Mouse (Mus musculus) adrenal gland, postnatal 36 days (tissue): Measurements from ENCODE around the gene Tec. TPM values are rescaled to one million over a fixed set of nuclear protein-coding genes. Genes with fewer than 3 reads are reported as not detected.
A peak's percentile ranks its signal among the peaks of the same experiment; 100 is the strongest.

ENCODE experiments used
- DNase-seq, 2 experiments: peaks; one replicate each; pipeline ENCODE4 v3.0.0; 2021; ENCODE audit warnings: mixed read lengths in 1 of 2
- total RNA-seq, 2 experiments: library from RNA; stranded (reverse); gene quantifications; 2 replicates each; pipeline ENCODE4 v1.2.3; 2021

Gene Tec
- total RNA-seq, 2 experiments from 2014 or later, result 2.2 to 3.2 TPM

- DNase-seq, result no peak
These were observed 13.9 kb downstream of the Tec start for GRCm38 (mm10) chr5:72854141-72854990.

DNA sequence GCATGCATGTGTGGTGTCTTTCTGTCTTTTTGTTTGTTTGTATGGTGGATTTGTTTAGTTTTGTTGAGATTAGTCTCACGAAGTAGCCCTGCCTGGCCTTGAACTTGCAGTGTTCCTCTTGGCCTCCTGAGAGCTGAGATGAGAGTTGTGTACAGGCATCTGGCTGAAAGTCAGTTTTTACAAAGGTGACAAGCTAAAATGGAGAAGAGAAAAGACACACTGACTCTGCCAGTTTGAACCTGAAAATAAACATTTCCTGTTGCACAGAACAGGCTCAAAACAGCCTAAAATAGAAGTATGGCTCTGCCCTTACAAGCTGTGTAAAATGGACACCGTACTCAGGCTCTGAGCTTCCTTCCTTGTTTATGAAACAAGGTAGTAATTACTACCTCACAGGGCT lies 14.9 kb downstream of the Tec start:
- DNase-seq, result no peak

- DNase-seq, result no peak
These were observed 15.8 kb downstream of the Tec start for GRCm38 (mm10) chr5:72852301-72852995.

- no peak for DNase-seq
These were observed 16.6 kb downstream of the Tec start for GRCm38 (mm10) chr5:72851674-72852098.

DNA sequence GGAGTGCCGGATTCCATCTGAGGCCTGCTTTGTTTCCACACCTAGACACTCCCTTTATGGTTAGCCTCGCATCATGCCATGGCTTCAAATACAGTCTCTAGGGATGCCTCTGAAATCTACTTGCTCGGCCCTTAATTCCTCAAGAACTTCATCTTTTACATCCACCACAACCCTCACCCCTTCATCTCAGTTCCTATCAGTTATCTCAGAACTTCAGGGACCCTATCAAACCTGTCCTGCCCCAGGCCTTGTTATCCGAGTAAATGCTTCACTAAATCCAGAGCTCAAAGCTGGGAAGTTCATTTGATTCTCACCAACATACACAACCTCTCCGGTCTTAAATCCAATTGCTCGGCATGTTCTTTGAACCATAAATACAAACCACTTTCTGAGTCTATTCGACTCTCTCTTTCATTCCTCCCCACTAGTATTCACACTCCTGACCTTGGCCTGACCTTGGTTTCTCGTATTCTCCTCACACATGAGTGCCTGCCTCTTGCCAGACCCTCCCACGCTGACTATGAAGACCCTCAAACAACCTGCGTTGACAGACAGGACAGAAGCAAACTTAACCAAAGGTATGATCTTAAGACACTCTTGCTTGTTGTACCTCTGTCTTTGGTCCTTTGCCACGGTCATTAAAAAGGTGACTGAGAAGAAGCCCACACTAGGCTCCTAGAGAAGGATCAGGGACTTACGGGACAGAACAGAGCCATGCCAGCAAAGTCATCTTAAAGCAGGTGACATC lies 17.2 kb downstream of the Tec start:
- no peak for DNase-seq

DNA sequence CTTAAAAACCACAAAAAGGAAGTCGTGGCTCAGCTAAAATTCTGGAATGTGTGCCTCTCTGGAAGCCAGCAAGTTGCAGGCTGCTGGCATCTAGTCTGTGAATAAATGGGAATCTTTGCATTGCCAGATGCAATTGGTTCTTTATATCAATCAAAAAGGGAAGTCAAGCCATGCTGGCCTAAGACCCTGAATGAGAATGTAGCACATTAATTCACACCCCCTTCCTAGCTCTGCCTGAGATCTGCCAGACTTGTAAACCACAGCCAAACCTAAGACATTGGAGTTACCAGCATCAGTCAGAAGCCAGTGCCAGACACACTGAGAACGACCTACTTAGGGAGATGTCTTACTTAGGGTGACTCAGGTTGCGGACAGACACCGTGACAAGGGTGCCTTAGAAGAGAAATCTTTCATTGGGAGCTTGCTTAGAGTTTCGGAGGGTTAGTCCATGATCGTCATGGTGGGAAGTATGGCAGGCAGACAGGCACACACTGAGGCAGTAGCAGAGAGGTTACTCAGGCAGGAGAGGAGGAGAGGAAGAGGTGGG lies 19.3 kb downstream of the Tec start:
- no peak for DNase-seq

- DNase-seq, result no peak
These were observed 21.6 kb downstream of the Tec start for GRCm38 (mm10) chr5:72846712-72847111.

- DNase-seq, result no peak
These were observed 22.2 kb downstream of the Tec start for GRCm38 (mm10) chr5:72845928-72846630.

GRCm38 (mm10) chr5:72844776-72845495 lies 23.3 kb downstream of the Tec start:
- DNase-seq, result no peak

GRCm38 (mm10) chr5:72844294-72844693 lies 24.0 kb downstream of the Tec start:
- no peak for DNase-seq

- DNase-seq, result no peak
These were observed 28.6 kb downstream of the Tec start for GRCm38 (mm10) chr5:72839655-72840054.

- DNase-seq, result no peak
These were observed 29.3 kb downstream of the Tec start for GRCm38 (mm10) chr5:72838976-72839375.

GRCm38 (mm10) chr5:72835656-72836055 lies 32.6 kb downstream of the Tec start:
- DNase-seq, result no peak

- peak in 1 of 2 experiments; percentile 15 for DNase-seq
These were observed 35.1 kb downstream of the Tec start for GRCm38 (mm10) chr5:72832904-72833765.

GRCm38 (mm10) chr5:72832191-72832590 lies 36.1 kb downstream of the Tec start:
- no peak for DNase-seq

- DNase-seq, result no peak
These were observed 37.2 kb downstream of the Tec start for GRCm38 (mm10) chr5:72830988-72831610.

- DNase-seq, result no peak
These were observed 38.7 kb downstream of the Tec start for GRCm38 (mm10) chr5:72829506-72830067.

GRCm38 (mm10) chr5:72828401-72828800 lies 39.9 kb downstream of the Tec start:
- DNase-seq, result no peak

DNA sequence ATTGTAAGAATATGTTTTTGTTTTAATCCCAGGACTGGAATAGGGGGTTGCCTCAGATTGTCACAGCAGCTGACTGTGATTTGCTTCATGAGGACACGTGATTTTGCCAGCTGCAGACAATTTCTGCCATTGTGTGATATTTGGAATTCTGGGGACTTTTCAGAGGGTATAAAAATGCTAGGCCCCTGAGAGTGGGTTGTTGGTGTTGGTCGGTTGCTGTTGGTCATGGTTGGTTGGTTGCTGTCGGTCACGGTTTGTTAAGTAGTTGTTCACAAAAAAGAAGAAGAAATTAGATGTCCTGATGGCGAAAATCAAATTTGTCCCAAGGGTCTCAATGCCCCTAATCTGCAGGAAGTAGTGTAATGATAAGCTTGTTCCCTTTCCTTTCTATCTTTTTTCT lies 40.8 kb downstream of the Tec start:
- no peak for DNase-seq
